Comparison of ENCODE assay signal across 25 mouse cellular contexts in genomic region chr9:31148135-31148534, GRCm38 (mm10). TPM values are rescaled to one million over a fixed set of nuclear protein-coding genes. Genes with fewer than 3 reads are reported as not detected.
A peak's percentile ranks its signal among the peaks of the same experiment; 100 is the strongest.
DNase-seq lines count a peak whose midpoint lies in the region; ATAC-seq and TF ChIP-seq lines count a peak whose summit lies in the region.
"Had no signal": no experiment of that assay in that cellular context is flagged by ENCODE, and none has a peak within 500 bp of the region (broad histone marks: within the 10 kb centered on the region; RNA-seq: fewer than 3 reads in every experiment).

No protein-coding gene starts in this region.

- 44% methylated on average over 7 of the region's 7 CpGs for WGBS in kidney, embryonic 16.5 days
- WGBS in intestine, embryonic 14.5 days: 57% methylated on average over 7 of the region's 7 CpGs
- 65% methylated on average over 7 of the region's 7 CpGs for WGBS in stomach, embryonic 15.5 days
- WGBS in midbrain, postnatal 0 days: 86% methylated on average over 7 of the region's 7 CpGs

- ATAC-seq in kidney, embryonic 16.5 days (ENCODE audit: low FRiP score, low TSS enrichment): no peak
- peak; percentile 86 for ATAC-seq in intestine, embryonic 14.5 days (replicated peaks; ENCODE audit: low FRiP score, low TSS enrichment, low read depth)
- 0 out of 2 replicates have a peak, but pooled peaks have one; percentile 31 for ATAC-seq in stomach, embryonic 15.5 days (ENCODE audit: insufficient read depth, low FRiP score, low read depth)
- ATAC-seq in midbrain, postnatal 0 days (ENCODE audit: low FRiP score): no peak
- ATAC-seq: forebrain, embryonic 15.5 days; midbrain, embryonic 13.5 days had no signal

- H3K4me3 ChIP-seq in kidney, embryonic 16.5 days (ENCODE audit: low read length): no peak overlapping the region
- H3K4me3 ChIP-seq in ES-Bruce4 (ENCODE audit: low read depth, low read length): no peak overlapping the region
- no peak overlapping the region for H3K4me3 ChIP-seq in intestine, embryonic 14.5 days (ENCODE audit: low read depth, low read length)
- H3K4me3 ChIP-seq in stomach, embryonic 15.5 days (replicated peaks): no peak overlapping the region
- H3K4me3 ChIP-seq in layer of hippocampus, adult 2 months: no peak overlapping the region
- no peak overlapping the region for H3K4me3 ChIP-seq in midbrain, postnatal 0 days (ENCODE audit: low read depth, low read length)
- H3K4me3 ChIP-seq: embryonic facial prominence, embryonic 10.5 days; forebrain, embryonic 15.5 days; heart, embryonic 13.5 days; liver, embryonic 13.5 days; megakaryocyte, embryonic 14.5 days; midbrain, embryonic 13.5 days had no signal

- no peaks in the 10 kb centered on the region for H3K9me3 ChIP-seq in kidney, embryonic 16.5 days (ENCODE audit: low read length)
- H3K9me3 ChIP-seq in ES-Bruce4 (replicated peaks; ENCODE audit: control insufficient read depth, insufficient read depth, low read length, poor library complexity, severe bottlenecking): no peaks in the 10 kb centered on the region
- H3K9me3 ChIP-seq in intestine, embryonic 14.5 days (ENCODE audit: control insufficient read depth, low read length): no peaks in the 10 kb centered on the region
- H3K9me3 ChIP-seq in stomach, embryonic 15.5 days: no peaks in the 10 kb centered on the region
- no peaks in the 10 kb centered on the region for H3K9me3 ChIP-seq in midbrain, postnatal 0 days (ENCODE audit: low read length)
- H3K9me3 ChIP-seq: embryonic facial prominence, embryonic 10.5 days; forebrain, embryonic 15.5 days; heart, embryonic 13.5 days; liver, embryonic 13.5 days; megakaryocyte, embryonic 14.5 days; midbrain, embryonic 13.5 days had no signal

- no peak for TF ChIP-seq POLR2A in ES-Bruce4 (IDR thresholded peaks at IDR 0.05; ENCODE audit: insufficient read depth, low read length)

- no peak for TF ChIP-seq CTCF in ES-Bruce4 (IDR thresholded peaks at IDR 0.05; ENCODE audit: low read depth, low read length)
- no peak for TF ChIP-seq CTCF in layer of hippocampus, adult 2 months (conservative IDR thresholded peaks at IDR 0.05)
- no peak for TF ChIP-seq CTCF in midbrain, postnatal 0 days (IDR thresholded peaks at IDR 0.05)

- no peak overlapping the region for H3K4me2 ChIP-seq in kidney, embryonic 16.5 days (replicated peaks; ENCODE audit: low read depth, low read length)
- no peak overlapping the region for H3K4me2 ChIP-seq in intestine, embryonic 14.5 days (ENCODE audit: low read length)
- no peak overlapping the region for H3K4me2 ChIP-seq in stomach, embryonic 15.5 days
- no peak overlapping the region for H3K4me2 ChIP-seq in midbrain, postnatal 0 days (ENCODE audit: low read depth, low read length, poor library complexity, severe bottlenecking)
- H3K4me2 ChIP-seq: forebrain, embryonic 15.5 days; heart, embryonic 13.5 days; liver, embryonic 13.5 days; lung, embryonic 14.5 days; midbrain, embryonic 13.5 days had no signal

- H3K27me3 ChIP-seq in kidney, embryonic 16.5 days (ENCODE audit: insufficient read depth, low read length): no peaks in the 10 kb centered on the region
- H3K27me3 ChIP-seq in ES-Bruce4 (ENCODE audit: control insufficient read depth, insufficient read depth, low read length, poor library complexity, severe bottlenecking): no peaks in the 10 kb centered on the region
- H3K27me3 ChIP-seq in intestine, embryonic 14.5 days (replicated peaks; ENCODE audit: control insufficient read depth, insufficient read depth, low read length): no peaks in the 10 kb centered on the region
- H3K27me3 ChIP-seq in stomach, embryonic 15.5 days (replicated peaks): no peaks in the 10 kb centered on the region
- no peaks in the 10 kb centered on the region for H3K27me3 ChIP-seq in midbrain, postnatal 0 days (ENCODE audit: insufficient read depth, low read length)
- H3K27me3 ChIP-seq: forebrain, embryonic 15.5 days; heart, embryonic 13.5 days; liver, embryonic 13.5 days; midbrain, embryonic 13.5 days had no signal

- peaks cover 31% of the 10 kb centered on the region for H3K36me3 ChIP-seq in kidney, embryonic 16.5 days (ENCODE audit: insufficient read depth, low read length)
- peaks cover 14% of the 10 kb centered on the region for H3K36me3 ChIP-seq in ES-Bruce4 (ENCODE audit: control insufficient read depth, insufficient read depth, low read length, poor library complexity, severe bottlenecking)
- peaks cover 45% of the 10 kb centered on the region for H3K36me3 ChIP-seq in intestine, embryonic 14.5 days (ENCODE audit: control insufficient read depth, insufficient read depth, low read length)
- peaks cover 36% of the 10 kb centered on the region for H3K36me3 ChIP-seq in stomach, embryonic 15.5 days
- peaks cover 40% of the 10 kb centered on the region for H3K36me3 ChIP-seq in midbrain, postnatal 0 days (ENCODE audit: insufficient read depth, low read length)

- peak; percentile 77 for TF ChIP-seq EP300 in ES-Bruce4 (IDR thresholded peaks at IDR 0.05; ENCODE audit: insufficient read depth, low read depth, low read length)

- H3K27ac ChIP-seq in kidney, embryonic 16.5 days (ENCODE audit: low read length): 0 out of 2 replicates have a peak overlapping the region, but pooled peaks have one; percentile 16
- H3K27ac ChIP-seq in ES-Bruce4 (ENCODE audit: insufficient read depth, low read length): peak overlapping the region; percentile 49
- H3K27ac ChIP-seq in intestine, embryonic 14.5 days (ENCODE audit: low read depth): peak overlapping the region; percentile 44
- H3K27ac ChIP-seq in stomach, embryonic 15.5 days: no peak overlapping the region
- no peak overlapping the region for H3K27ac ChIP-seq in layer of hippocampus, adult 2 months
- no peak overlapping the region for H3K27ac ChIP-seq in midbrain, postnatal 0 days (ENCODE audit: low read depth, low read length)
- H3K27ac ChIP-seq: embryonic facial prominence, embryonic 10.5 days; forebrain, embryonic 15.5 days; heart, embryonic 13.5 days; liver, embryonic 13.5 days; midbrain, embryonic 13.5 days had no signal

- no peak overlapping the region for H3K9ac ChIP-seq in kidney, embryonic 16.5 days (replicated peaks; ENCODE audit: low read length)
- H3K9ac ChIP-seq in ES-Bruce4 (ENCODE audit: low read depth, poor library complexity, severe bottlenecking): no peak overlapping the region
- no peak overlapping the region for H3K9ac ChIP-seq in intestine, embryonic 14.5 days (ENCODE audit: low read length)
- H3K9ac ChIP-seq in stomach, embryonic 15.5 days: no peak overlapping the region
- no peak overlapping the region for H3K9ac ChIP-seq in midbrain, postnatal 0 days (replicated peaks; ENCODE audit: low read length, poor library complexity, severe bottlenecking)
- H3K9ac ChIP-seq: forebrain, embryonic 15.5 days; heart, embryonic 13.5 days; liver, embryonic 13.5 days; lung, embryonic 14.5 days; midbrain, embryonic 13.5 days had no signal

- no peak for DNase-seq in kidney, adult 8-10 months
- DNase-seq in intestine, embryonic 14.5 days (ENCODE audit: low spot score): peak; percentile 59
- DNase-seq in gastrocnemius, postnatal 10 days: no peak
- DNase-seq in layer of hippocampus, adult 2 months (ENCODE audit: low spot score in 2 of 2): no peak
- no peak for DNase-seq in midbrain, postnatal 0 days (ENCODE audit: low spot score)
- DNase-seq: adrenal gland, adult 8-10 months; B cell, adult 2 months; cerebellum, adult 9-10 months; heart, adult 18-20 months; heart, postnatal 14 days; kidney, adult 9 months; liver, embryonic 13.5 days; lung, embryonic 14.5 days; lung, postnatal 36 days; thymus, adult 2 months; thymus, postnatal 4 days had no signal

- no peaks in the 10 kb centered on the region for H3K4me1 ChIP-seq in kidney, embryonic 16.5 days (ENCODE audit: insufficient read depth, low read length)
- peaks cover 2% of the 10 kb centered on the region for H3K4me1 ChIP-seq in ES-Bruce4 (ENCODE audit: control insufficient read depth, insufficient read depth, low read length)
- H3K4me1 ChIP-seq in intestine, embryonic 14.5 days (replicated peaks; ENCODE audit: control insufficient read depth, insufficient read depth, low read length): no peaks in the 10 kb centered on the region
- no peaks in the 10 kb centered on the region for H3K4me1 ChIP-seq in stomach, embryonic 15.5 days
- H3K4me1 ChIP-seq in midbrain, postnatal 0 days (ENCODE audit: insufficient read depth, low read length): no peaks in the 10 kb centered on the region
- H3K4me1 ChIP-seq: embryonic facial prominence, embryonic 10.5 days; forebrain, embryonic 15.5 days; midbrain, embryonic 13.5 days had no signal

RNA-seq across cellular contexts. Expression of gene St14, which starts 16.5 kb away (rescaled TPM):
- polyA plus RNA-seq in kidney, embryonic 16.5 days (2015; fragmentation: Nextera tagmentation; extraction: Ambion mirVana): 46.7 and 48.3 TPM in 2 replicates
- 118 and 123 TPM in 2 replicates for polyA plus RNA-seq in ES-Bruce4 (2011; ENCODE audit: insufficient read depth, insufficient read length, low read depth, missing spikeins)
- polyA plus RNA-seq in intestine, embryonic 14.5 days (2014; fragmentation: Nextera tagmentation; extraction: Ambion mirVana): 55.7 and 60.8 TPM in 2 replicates
- polyA plus RNA-seq in stomach, embryonic 15.5 days (2015; fragmentation: Nextera tagmentation; extraction: Ambion mirVana): 61.4 and 71.8 TPM in 2 replicates
- total RNA-seq in gastrocnemius, postnatal 10 days (2021): under 1 TPM; 0.20 to 0.66 TPM
- total RNA-seq in layer of hippocampus, adult 2 months (2021): under 1 TPM; 0.61 to 0.79 TPM
- 1.4 and 1.9 TPM in 2 replicates for total RNA-seq in midbrain, postnatal 0 days (2014; rRNA removed)
- polyA plus RNA-seq in midbrain, postnatal 0 days (2015; fragmentation: Nextera tagmentation; extraction: Ambion mirVana): 1.2 and 1.5 TPM in 2 replicates
- total RNA-seq: gastrocnemius, adult 8-10 months had no signal

Comparison
In these comparisons a context has a peak if more than half of its experiments do, and no peak if none do; other contexts are left out.
1. ATAC-seq: peak in intestine, embryonic 14.5 days (single experiment) and stomach, embryonic 15.5 days (single experiment); none in kidney, embryonic 16.5 days (single experiment) and midbrain, postnatal 0 days (single experiment).
2. H3K27ac ChIP-seq: peak in kidney, embryonic 16.5 days (single experiment), ES-Bruce4 (single experiment) and intestine, embryonic 14.5 days (single experiment); none in stomach, embryonic 15.5 days (single experiment), layer of hippocampus, adult 2 months (single experiment) and midbrain, postnatal 0 days (single experiment).
3. RNA of gene St14, which starts 16.5 kb away (polyA plus RNA-seq): 118 to 123 TPM in ES-Bruce4, 61.4 to 71.8 TPM in stomach, embryonic 15.5 days, 55.7 to 60.8 TPM in intestine, embryonic 14.5 days and 46.7 to 48.3 TPM in kidney, embryonic 16.5 days; 1.2 to 1.5 TPM in midbrain, postnatal 0 days; every median in the first group is over 10 times any median in the second.